Mouse (Mus musculus) cerebellum, adult (tissue): Measurements from ENCODE around the gene Klra3.
"Not testable (repeated sequence)": the region's sequence is repeated elsewhere in the genome, so short reads cannot be mapped to it uniquely, and the experiment has no call there.

Source experiments
- ATAC-seq: cut with Nextera tagmentation; 2 replicates; pipeline ENCODE4 v1.9.2; 2017; ENCODE audit warnings: mild to moderate bottlenecking, moderate library complexity, mixed read lengths; ENCODE audit not compliant: insufficient number of reproducible peaks, low FRiP score, low TSS enrichment

Gene Klra3

DNA sequence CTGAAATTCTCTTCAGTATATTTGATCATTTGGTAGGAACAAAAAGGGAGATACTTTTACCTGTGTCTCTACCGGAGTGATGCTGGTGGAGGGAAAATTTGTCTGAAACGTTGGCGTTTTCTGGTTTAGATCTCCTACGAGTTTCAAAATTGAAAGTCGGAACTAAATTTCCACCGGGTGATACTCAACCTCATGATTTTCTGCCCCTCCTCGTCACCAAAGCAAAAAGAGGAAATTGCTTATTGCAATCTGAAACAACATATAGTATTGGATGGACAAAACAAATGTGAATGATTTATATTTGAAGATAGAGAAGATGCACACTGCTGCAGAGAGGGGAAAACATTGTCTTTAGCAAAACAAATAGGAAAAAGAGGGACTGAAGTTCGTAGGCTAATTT is at the start of gene Klra3:
Gene Klra3, minus strand, starts transcription at position 164 of the 400 bp plus-strand sequence.
- no peak for ATAC-seq

DNA sequence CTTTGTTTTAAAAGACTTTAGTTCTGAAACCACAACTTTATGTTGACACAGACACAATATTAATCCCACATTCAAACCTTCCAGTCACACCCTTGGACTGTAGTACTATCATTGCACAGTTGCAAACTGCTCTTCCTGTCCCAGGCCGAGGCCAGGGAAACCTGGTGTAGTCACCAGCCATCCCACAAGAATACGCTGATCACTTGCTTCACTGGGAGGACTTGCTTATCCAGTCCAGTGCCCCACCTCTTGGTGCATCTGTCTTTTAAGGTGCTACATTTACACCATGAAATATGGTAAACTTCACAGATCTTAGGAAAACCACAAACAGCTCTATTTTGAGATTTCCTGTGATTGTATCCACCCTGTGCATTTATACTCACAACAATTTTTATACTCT is 49.4 kb upstream of the Klra3 start, which contains the start of gene Klra1:
Gene Klra1, minus strand, starts transcription at position 125 of the 400 bp plus-strand sequence.
- no peak for ATAC-seq

DNA sequence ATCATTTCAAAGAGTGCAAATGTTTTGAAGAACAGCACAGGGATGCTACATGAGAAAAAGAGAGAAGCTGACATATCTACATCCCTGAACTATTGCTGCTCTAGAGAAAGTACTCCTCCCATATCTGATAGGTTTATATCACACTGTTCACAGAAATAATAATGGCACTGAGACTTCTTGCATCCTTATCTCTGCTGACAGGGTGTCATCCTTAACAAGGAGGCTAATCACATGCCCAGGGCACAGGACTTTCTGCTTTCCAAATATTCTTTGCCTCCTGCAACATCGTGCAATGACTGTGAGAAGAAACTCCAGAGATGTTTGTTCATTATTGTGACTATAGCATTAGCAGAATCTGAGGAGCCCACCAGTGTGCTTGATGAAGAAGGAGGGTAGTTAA is 48.4 kb upstream of the Klra3 start:
- ATAC-seq: no peak

DNA sequence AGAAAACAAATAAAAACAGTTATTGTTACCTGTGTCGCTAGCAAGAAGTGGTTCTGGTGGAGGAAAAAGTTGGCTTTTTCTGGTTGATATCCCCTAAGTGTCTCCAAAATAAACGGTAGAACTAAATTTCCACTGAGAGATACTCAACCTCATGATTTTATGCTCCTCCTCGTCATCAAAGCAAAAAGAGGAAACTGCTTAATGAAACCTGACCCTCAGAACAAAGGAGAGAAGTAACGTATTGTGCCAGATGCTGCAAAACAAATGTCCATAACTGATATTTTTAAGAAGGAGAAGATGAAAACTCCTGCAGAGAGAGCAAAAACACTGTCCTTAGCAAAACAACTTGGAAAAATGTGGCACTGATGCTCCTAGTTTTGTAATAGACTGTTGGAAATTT is 45.0 kb upstream of the Klra3 start:
- no peak for ATAC-seq

DNA sequence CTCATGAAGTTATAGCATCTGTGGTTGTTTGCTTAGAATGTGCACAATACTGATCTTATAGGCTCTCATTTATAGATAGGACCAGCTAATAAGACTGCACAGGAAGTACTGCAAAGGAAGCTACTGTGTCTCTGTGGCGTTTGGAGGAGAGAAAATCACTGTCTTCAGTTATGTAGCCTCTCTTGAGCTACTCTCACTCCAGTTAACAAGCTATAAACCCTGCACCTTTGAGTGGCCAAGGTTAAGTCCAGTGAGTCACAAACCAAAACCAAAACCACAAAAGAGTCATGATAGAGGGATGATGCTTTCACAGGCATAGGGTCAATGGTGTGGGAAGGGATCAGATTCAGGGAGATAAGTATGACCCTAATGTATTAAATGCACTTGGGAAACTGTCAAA is 8.0 kb upstream of the Klra3 start:
- ATAC-seq: not testable (repeated sequence)

DNA sequence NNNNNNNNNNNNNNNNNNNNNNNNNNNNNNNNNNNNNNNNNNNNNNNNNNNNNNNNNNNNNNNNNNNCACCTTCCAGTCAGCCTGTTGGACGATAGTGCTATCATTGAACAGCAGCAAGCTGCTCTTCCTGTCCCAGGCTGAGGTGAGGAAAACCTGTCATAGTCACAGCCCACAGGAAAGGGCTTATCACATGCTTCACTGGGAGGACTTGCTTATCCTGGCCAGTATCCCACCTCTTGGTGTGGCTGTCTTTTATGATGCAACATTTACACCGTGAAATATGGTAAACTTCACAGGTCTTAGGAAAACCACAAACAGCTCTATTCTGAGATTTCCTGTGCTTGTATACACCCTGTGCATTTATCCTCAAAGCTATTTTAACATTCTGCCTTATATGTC is 4.6 kb upstream of the Klra3 start:
- ATAC-seq: not testable (repeated sequence)

DNA sequence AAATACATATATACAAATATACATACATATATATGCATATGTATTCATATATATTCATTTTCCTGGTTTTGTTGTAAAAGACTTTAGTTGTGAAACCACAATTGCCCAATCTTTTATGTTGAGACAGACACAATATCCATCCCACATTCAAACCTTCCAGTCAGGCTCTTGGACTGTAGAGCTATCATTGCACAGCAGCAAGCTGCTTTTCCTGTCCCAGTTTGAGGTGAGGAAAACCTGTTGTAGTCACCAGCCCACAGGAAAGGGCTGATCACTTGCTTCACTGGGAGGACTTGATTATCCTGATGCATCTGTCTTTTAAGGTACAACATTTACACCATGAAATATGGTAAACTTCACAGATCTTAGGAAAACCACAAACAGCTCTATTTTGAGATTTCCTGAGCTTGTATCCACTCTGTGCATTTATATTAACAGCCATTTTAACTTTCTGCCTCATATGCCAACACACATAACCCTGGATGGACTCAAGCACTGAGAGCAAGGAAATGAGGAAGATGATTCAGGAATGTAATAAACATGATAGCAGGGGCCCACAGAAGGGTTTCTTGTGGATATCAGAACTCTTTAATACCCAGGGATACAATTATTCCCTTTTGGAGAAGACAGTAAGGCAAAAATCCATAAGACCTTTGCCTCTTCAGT is 49.3 kb downstream of the Klra3 start:
- ATAC-seq: no peak

DNA sequence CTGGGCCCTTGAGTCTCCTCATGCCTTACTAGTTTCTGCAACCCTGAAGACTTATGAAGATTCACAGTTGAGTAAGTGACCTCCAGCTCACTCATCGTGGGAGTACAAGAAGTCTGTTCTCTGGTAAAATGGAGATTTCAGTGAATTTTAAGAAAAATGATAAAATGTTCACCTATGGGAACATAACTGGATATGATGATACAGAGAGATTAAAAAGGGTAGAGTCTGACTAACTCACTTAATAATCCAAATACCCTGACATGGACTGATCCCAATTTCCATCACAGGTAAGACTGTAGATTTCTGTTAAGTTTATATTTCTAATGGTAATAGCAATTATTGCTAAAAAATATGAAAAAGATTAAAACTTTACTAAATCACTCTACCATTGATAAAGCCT is 55.5 kb downstream of the Klra3 start, which contains the start of gene Klra10:
Gene Klra10, minus strand, starts transcription at position 101 of the 400 bp plus-strand sequence.
- ATAC-seq: not testable (repeated sequence)
